Mouse (Mus musculus): ENCODE data around the gene Meis2. TPM values are rescaled to one million over a fixed set of nuclear protein-coding genes. Genes with fewer than 3 reads are reported as not detected.

Gene Meis2
- total and polyA plus RNA-seq, 3 experiments = 3.1 to 9.8 TPM; not detected in 1

DNA sequence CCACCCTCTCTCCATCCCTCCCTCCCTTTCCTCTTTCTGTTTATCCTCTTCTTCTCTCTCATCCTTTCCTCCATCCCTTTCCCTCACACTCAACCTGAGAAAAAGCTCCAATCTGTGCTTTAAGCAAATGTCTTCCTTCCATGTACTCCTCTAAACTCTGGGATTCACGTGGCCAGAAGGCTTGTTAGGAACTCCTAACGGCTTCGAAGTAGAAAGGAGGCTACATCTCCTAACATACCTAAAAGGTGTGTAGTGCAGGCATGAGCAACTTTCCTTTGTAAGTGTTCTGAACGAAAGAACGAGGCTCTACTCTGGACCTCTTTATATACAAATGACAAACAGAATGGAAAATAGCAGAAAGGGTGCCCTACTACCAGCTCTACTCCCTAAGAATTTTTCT is 7.1 kb upstream of the Meis2 start:
- Histone ChIP-seq H3K36me3 (ENCODE audit: control insufficient read depth in 1 of 2, insufficient read depth in 2 of 2, low read length in 2 of 2) (peaks cover 0 to 3% of the 10 kb centered on the region in 2 experiments; a peak in 2 of 4 replicates), H3K4me3 (ENCODE audit: control insufficient read depth in 1 of 2, insufficient read depth in 1 of 2, low read depth in 2 of 2, low read length in 2 of 2) (no peak overlapping the region), H3K27me3 (ENCODE audit: control insufficient read depth in 1 of 2, insufficient read depth in 2 of 2, low read length in 2 of 2) (no peaks in the 10 kb centered on the region), H3K79me2 (ENCODE audit: control insufficient read depth, insufficient read depth, low read length, poor library complexity) (no peaks in the 10 kb centered on the region), H3K9ac (ENCODE audit: control insufficient read depth, low read depth, low read length, poor library complexity, severe bottlenecking) (no peak overlapping the region), H3K27ac (ENCODE audit: control insufficient read depth, low read depth, low read length) (no peak overlapping the region), H3K9me3 (replicated peaks; ENCODE audit: insufficient read depth, low read length) (no peaks in the 10 kb centered on the region), H3K4me1 (ENCODE audit: control insufficient read depth in 1 of 2, insufficient read depth in 2 of 2, low read length in 2 of 2) (peaks cover 0 to 5% of the 10 kb centered on the region in 2 experiments; a peak in 1 of 4 replicates)
- no peak for DNase-seq (ENCODE audit: low read depth, low spot score)
- TF ChIP-seq MYC (IDR thresholded peaks at IDR 0.05; ENCODE audit: low read depth, low read length) = no peak
- TF ChIP-seq EP300 (IDR thresholded peaks at IDR 0.05; ENCODE audit: low read depth in 1 of 2, low read length in 2 of 2) = no peak
- no peak for TF ChIP-seq KAT2A (conservative IDR thresholded peaks at IDR 0.05; ENCODE audit: low read depth, low read length)
- no peak for TF ChIP-seq MAZ (IDR thresholded peaks at IDR 0.05; ENCODE audit: low read depth, low read length)
- no peak for TF ChIP-seq ELF1 (IDR thresholded peaks at IDR 0.05; ENCODE audit: low read depth, low read length)

GRCm38 (mm10) chr2:116072321-116072640 is 6.6 kb upstream of the Meis2 start:
- H3K27ac ChIP-seq (ENCODE audit: control insufficient read depth, low read depth, low read length) = no peak overlapping the region
- no peak for TF ChIP-seq SIN3A (IDR thresholded peaks at IDR 0.05; ENCODE audit: low read length)
- no peak for TF ChIP-seq NELFE (IDR thresholded peaks at IDR 0.05; ENCODE audit: low read depth, low read length)
- H3K4me1 ChIP-seq (ENCODE audit: control insufficient read depth in 1 of 2, insufficient read depth in 2 of 2, low read length in 2 of 2) = peaks cover 0 to 7% of the 10 kb centered on the region in 2 experiments; a peak in 1 of 4 replicates
- no peak for DNase-seq (ENCODE audit: low read depth, low spot score)
- no peak overlapping the region for H3K9ac ChIP-seq (ENCODE audit: control insufficient read depth, low read depth, low read length, poor library complexity, severe bottlenecking)
- no peak overlapping the region for H3K4me3 ChIP-seq (ENCODE audit: control insufficient read depth in 1 of 2, insufficient read depth in 1 of 2, low read depth in 2 of 2, low read length in 2 of 2)
- no peaks in the 10 kb centered on the region for H3K9me3 ChIP-seq (replicated peaks; ENCODE audit: insufficient read depth, low read length)
- H3K79me2 ChIP-seq (ENCODE audit: control insufficient read depth, insufficient read depth, low read length, poor library complexity) = no peaks in the 10 kb centered on the region
- H3K36me3 ChIP-seq (ENCODE audit: control insufficient read depth in 1 of 2, insufficient read depth in 2 of 2, low read length in 2 of 2) = peaks cover 0 to 3% of the 10 kb centered on the region in 2 experiments; a peak in 2 of 4 replicates
- H3K27me3 ChIP-seq (ENCODE audit: control insufficient read depth in 1 of 2, insufficient read depth in 2 of 2, low read length in 2 of 2) = no peaks in the 10 kb centered on the region

- Histone ChIP-seq H3K36me3 (ENCODE audit: control insufficient read depth in 1 of 2, insufficient read depth in 2 of 2, low read length in 2 of 2) (peaks cover 0 to 3% of the 10 kb centered on the region in 2 experiments; a peak in 2 of 4 replicates), H3K9ac (ENCODE audit: control insufficient read depth, low read depth, low read length, poor library complexity, severe bottlenecking) (no peak overlapping the region), H3K79me2 (ENCODE audit: control insufficient read depth, insufficient read depth, low read length, poor library complexity) (no peaks in the 10 kb centered on the region; the same call in 1 of the 2 replicates), H3K4me1 (ENCODE audit: control insufficient read depth in 1 of 2, insufficient read depth in 2 of 2, low read length in 2 of 2) (peaks cover 0 to 7% of the 10 kb centered on the region in 2 experiments; a peak in 1 of 4 replicates), H3K4me3 (ENCODE audit: control insufficient read depth in 1 of 2, insufficient read depth in 1 of 2, low read depth in 2 of 2, low read length in 2 of 2) (peak overlapping the region in 1 of 2 experiments; percentile 9; a peak in 2 of 4 replicates), H3K27ac (ENCODE audit: control insufficient read depth, low read depth, low read length) (no peak overlapping the region), H3K9me3 (replicated peaks; ENCODE audit: insufficient read depth, low read length) (no peaks in the 10 kb centered on the region), H3K27me3 (ENCODE audit: control insufficient read depth in 1 of 2, insufficient read depth in 2 of 2, low read length in 2 of 2) (no peaks in the 10 kb centered on the region)
- DNase-seq (ENCODE audit: low read depth, low spot score) = peak; percentile 79
- TF ChIP-seq USF1 (IDR thresholded peaks at IDR 0.05; ENCODE audit: low read depth, low read length) = no peak
- no peak for TF ChIP-seq ELF1 (IDR thresholded peaks at IDR 0.05; ENCODE audit: low read depth, low read length)
- TF ChIP-seq MAZ (IDR thresholded peaks at IDR 0.05; ENCODE audit: low read depth, low read length) = peak; percentile 50; the same call in 1 of the 2 replicates
- no peak for TF ChIP-seq BHLHE40 (IDR thresholded peaks at IDR 0.05; ENCODE audit: borderline replicate concordance, low read depth, low read length)
- TF ChIP-seq POLR2AphosphoS2 (IDR thresholded peaks at IDR 0.05; ENCODE audit: low read length) = no peak
- TF ChIP-seq CHD1 (IDR thresholded peaks at IDR 0.05; ENCODE audit: low read depth, low read length) = no peak
- peak; percentile 96 for TF ChIP-seq ZC3H11A (IDR thresholded peaks at IDR 0.05; ENCODE audit: low read depth, low read length)
- no peak for TF ChIP-seq EP300 (IDR thresholded peaks at IDR 0.05; ENCODE audit: low read depth in 1 of 2, low read length in 2 of 2)
- no peak for TF ChIP-seq GATA1 (IDR thresholded peaks at IDR 0.05; ENCODE audit: low read depth, low read length)
- TF ChIP-seq ZKSCAN1 (IDR thresholded peaks at IDR 0.05; ENCODE audit: low read depth, low read length) = no peak
- TF ChIP-seq RAD21 (IDR thresholded peaks at IDR 0.05; ENCODE audit: low read depth, low read length) = peak; percentile 94
- TF ChIP-seq MXI1 (IDR thresholded peaks at IDR 0.05; ENCODE audit: low read depth, low read length) = 0 out of 2 replicates have a peak, but pooled peaks have one; percentile 19
- TF ChIP-seq MAX (IDR thresholded peaks at IDR 0.05; ENCODE audit: low read length) = no peak
- no peak for TF ChIP-seq GABPA (IDR thresholded peaks at IDR 0.05; ENCODE audit: low read depth, low read length)
- TF ChIP-seq SMC3 (IDR thresholded peaks at IDR 0.05; ENCODE audit: low read depth, low read length) = peak; percentile 98
- no peak for TF ChIP-seq UBTF (IDR thresholded peaks at IDR 0.05; ENCODE audit: borderline replicate concordance, insufficient read depth, low read depth, low read length)
- TF ChIP-seq E2F4 (IDR thresholded peaks at IDR 0.05; ENCODE audit: borderline replicate concordance, low read depth, low read length) = no peak
- TF ChIP-seq ZNF384 (IDR thresholded peaks at IDR 0.05; ENCODE audit: low read depth, low read length) = no peak
- TF ChIP-seq NELFE (IDR thresholded peaks at IDR 0.05; ENCODE audit: low read depth, low read length) = no peak
- no peak for TF ChIP-seq MYB (IDR thresholded peaks at IDR 0.05; ENCODE audit: low read depth, low read length)
- TF ChIP-seq CTCF (IDR thresholded peaks at IDR 0.05 in 2 of 3, conservative IDR thresholded peaks at IDR 0.05 in 1 of 3; ENCODE audit: control insufficient read depth in 1 of 3, insufficient read depth in 1 of 3, low read depth in 2 of 3, low read length in 3 of 3, poor library complexity in 1 of 3, severe bottlenecking in 1 of 3) = peak; percentile 34 to 89 (median 79)
- no peak for TF ChIP-seq RCOR1 (IDR thresholded peaks at IDR 0.05; ENCODE audit: low read depth, low read length)
Observed at GRCm38 (mm10) chr2:116071571-116072320, 6.1 kb upstream of the Meis2 start.

Data from MEL (cell line).